Mouse (Mus musculus) c-Kit-positive CD71-positive TER-119-positive erythroid progenitor cells, embryonic 14.5 days (primary cell): ENCODE results near the gene Zic2.

Experiments used
- DNase-seq: peaks from one replicate; pipeline ENCODE4 v3.0.0-alpha.2; 2013; ENCODE audit warnings: low spot score

Gene Zic2

GRCm38 (mm10) chr14:122477261-122477671 is 2.0 kb downstream of the Zic2 start:
- no peak for DNase-seq

- no peak for DNase-seq
Measured at GRCm38 (mm10) chr14:122477971-122478573, 2.8 kb downstream of the Zic2 start.

GRCm38 (mm10) chr14:122478574-122479011 is 3.4 kb downstream of the Zic2 start:
- DNase-seq: no peak

GRCm38 (mm10) chr14:122479461-122480109 is 4.3 kb downstream of the Zic2 start:
- no peak for DNase-seq

GRCm38 (mm10) chr14:122480355-122480754 is 5.1 kb downstream of the Zic2 start:
- DNase-seq: no peak

GRCm38 (mm10) chr14:122481181-122481580 is 5.9 kb downstream of the Zic2 start:
- no peak for DNase-seq

- DNase-seq: no peak
Measured at GRCm38 (mm10) chr14:122482081-122483023, 7.1 kb downstream of the Zic2 start.

GRCm38 (mm10) chr14:122483024-122483385 is 7.8 kb downstream of the Zic2 start:
- DNase-seq: no peak

GRCm38 (mm10) chr14:122483556-122484421 is 8.6 kb downstream of the Zic2 start:
- DNase-seq: no peak

- no peak for DNase-seq
Measured at GRCm38 (mm10) chr14:122484458-122484843, 9.2 kb downstream of the Zic2 start.

GRCm38 (mm10) chr14:122484844-122485551 is 9.8 kb downstream of the Zic2 start:
- DNase-seq: no peak

- DNase-seq: no peak
Measured at GRCm38 (mm10) chr14:122485635-122486181, 10.5 kb downstream of the Zic2 start.

GRCm38 (mm10) chr14:122486611-122487010 is 11.4 kb downstream of the Zic2 start:
- DNase-seq: no peak

- no peak for DNase-seq
Measured at GRCm38 (mm10) chr14:122487366-122487765, 12.1 kb downstream of the Zic2 start.

GRCm38 (mm10) chr14:122489041-122489440 is 13.8 kb downstream of the Zic2 start:
- no peak for DNase-seq

GRCm38 (mm10) chr14:122489686-122490414 is 14.6 kb downstream of the Zic2 start:
- no peak for DNase-seq

- DNase-seq: no peak
Measured at GRCm38 (mm10) chr14:122490441-122491328, 15.4 kb downstream of the Zic2 start, which contains the start of gene Gm10837. Gene Gm10837, plus strand, starts transcription at chr14:122490586.

- no peak for DNase-seq
Measured at GRCm38 (mm10) chr14:122491521-122491920, 16.3 kb downstream of the Zic2 start.

- DNase-seq: no peak
Measured at GRCm38 (mm10) chr14:122492015-122492414, 16.8 kb downstream of the Zic2 start.
